Mouse (Mus musculus) gastrocnemius, adult 18-20 months (tissue): ENCODE data around the gene Plcxd1. TPM values are rescaled to one million over a fixed set of nuclear protein-coding genes. Genes with fewer than 3 reads are reported as not detected.
"Not testable (repeated sequence)": the region's sequence is repeated elsewhere in the genome, so short reads cannot be mapped to it uniquely, and the experiment has no call there.

ENCODE experiments used
- DNase-seq: peaks from one replicate; pipeline ENCODE4 v3.0.0; 2021; ENCODE audit warnings: low spot score
- long read RNA-seq, 2 experiments: library from polyadenylated mRNA; stranded (forward); transcript quantifications; one replicate each; pipeline ENCODE4 v2.0.0; 2021
- total RNA-seq, 2 experiments: library from RNA; stranded (reverse); gene quantifications; 2 replicates each; pipeline ENCODE4 v1.2.3; 2021

Plcxd1 gene
- not detected for total RNA-seq
- long read RNA-seq, experiment 1: 0 reads
- long read RNA-seq, experiment 2: 0 reads

- no peak for DNase-seq
Observed at GRCm38 (mm10) chr5:110099656-110100580, at the start of gene Plcxd1. TSS of gene Plcxd1 (plus strand) at chr5:110099969.

GRCm38 (mm10) chr5:110057637-110058408, 41.9 kb upstream of the Plcxd1 start:
- DNase-seq: peak; percentile 88

DNA sequence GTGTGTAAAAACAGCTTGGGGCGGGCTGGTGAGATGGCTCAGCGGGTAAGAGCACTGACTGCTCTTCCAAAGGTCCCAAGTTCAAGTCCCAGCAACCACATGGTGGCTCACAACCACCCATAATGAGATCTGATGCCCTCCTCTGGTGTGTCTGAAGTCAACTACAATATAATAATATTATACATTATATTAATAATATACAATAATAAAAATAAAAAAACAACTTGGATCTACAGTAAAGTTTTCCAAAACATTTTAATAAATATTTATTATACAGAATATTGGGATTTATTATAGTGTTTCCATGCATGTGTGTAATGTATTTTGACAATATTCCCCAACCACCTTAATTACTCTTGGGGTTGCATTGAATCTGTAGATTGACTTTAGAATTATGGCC, 27.4 kb upstream of the Plcxd1 start, which contains the start of gene Gm17655:
Gm17655 (minus strand) TSS at position 101 of the 400 bp plus-strand sequence.
- not testable (repeated sequence) for DNase-seq

- DNase-seq: no peak
Observed at GRCm38 (mm10) chr5:110082961-110083360, 16.8 kb upstream of the Plcxd1 start.

- DNase-seq: no peak
Observed at GRCm38 (mm10) chr5:110086161-110086866, 13.5 kb upstream of the Plcxd1 start.

DNA sequence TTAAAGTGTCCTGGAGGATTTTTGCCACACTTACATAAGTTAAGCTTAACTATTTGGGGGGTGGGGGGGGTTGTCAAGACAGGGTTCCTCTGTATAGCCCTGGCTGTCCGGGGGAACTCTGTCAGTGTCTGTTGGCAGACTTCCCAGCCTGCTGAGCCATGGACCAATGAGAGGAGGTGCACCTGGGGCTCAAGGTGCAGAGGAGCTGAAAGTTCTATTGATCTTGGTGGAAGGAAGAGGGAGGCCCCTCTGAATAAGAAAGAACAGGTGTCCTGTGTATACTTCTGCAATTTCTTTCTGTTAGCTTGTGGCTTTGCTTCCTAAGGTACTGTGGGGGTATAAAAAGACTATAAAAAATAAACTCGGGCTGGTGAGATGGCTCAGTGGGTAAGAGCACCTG, 8.2 kb upstream of the Plcxd1 start:
- no peak for DNase-seq

- DNase-seq: peak; percentile 90
Observed at GRCm38 (mm10) chr5:110094030-110094846, 5.5 kb upstream of the Plcxd1 start, which contains the start of gene Gm35315. TSS of gene Gm35315 (minus strand) at chr5:110094420.

DNA sequence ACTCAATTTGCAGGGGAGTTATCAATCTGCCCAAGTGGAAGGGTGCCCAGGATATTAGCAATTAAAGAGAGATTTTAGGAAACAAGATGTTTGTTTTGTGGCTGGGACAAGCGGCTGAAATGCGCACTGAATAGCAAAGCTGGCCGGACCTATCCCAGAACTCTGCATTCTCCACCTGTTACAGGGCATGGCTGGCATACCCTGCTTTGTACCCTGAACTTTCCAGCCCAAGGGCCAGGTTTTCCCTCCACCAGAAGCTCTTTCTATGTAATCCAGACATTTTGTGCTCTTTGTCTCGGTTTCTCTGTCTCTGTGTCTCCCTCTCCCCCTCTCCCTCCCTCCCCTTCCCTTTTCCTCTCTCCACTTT, 4.9 kb upstream of the Plcxd1 start:
- DNase-seq: no peak

GRCm38 (mm10) chr5:110098991-110099477, 735 bp upstream of the Plcxd1 start:
- DNase-seq: no peak

DNA sequence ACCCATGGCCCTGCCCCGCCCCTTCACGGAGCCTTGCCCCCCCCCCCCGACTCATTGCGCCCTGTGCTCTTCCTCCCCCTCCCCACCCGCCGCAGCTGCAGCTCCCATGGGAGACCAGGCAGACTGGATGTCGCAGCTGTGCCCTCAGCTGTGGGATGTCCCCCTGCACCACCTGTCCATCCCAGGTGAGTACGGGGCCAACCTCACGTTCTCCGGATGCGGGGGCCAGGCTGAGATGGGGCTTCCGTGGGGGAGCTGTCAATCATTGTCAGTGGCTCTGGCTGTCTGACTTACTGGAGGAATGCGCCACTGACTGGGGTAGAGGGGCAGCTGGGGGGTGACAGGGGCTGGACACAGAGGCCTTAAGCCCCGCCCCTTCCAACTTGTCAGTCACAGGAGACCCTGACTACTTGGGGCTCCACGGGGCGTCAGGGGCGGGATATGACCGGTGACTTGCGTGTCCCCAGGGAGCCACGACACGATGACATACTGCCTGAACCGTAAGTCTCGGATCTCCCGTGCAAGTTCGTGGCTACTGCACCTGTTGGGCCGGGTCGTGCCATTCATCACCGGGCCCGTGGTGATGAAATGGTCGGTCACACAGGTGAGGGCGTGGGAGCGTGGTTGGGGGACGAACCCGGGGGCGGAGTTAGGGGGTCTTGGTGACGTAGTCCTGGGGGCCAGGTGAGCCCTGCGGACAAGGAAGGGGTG, 1.3 kb downstream of the Plcxd1 start:
- no peak for DNase-seq

- no peak for DNase-seq
Observed at GRCm38 (mm10) chr5:110101716-110102347, 2.1 kb downstream of the Plcxd1 start.

DNA sequence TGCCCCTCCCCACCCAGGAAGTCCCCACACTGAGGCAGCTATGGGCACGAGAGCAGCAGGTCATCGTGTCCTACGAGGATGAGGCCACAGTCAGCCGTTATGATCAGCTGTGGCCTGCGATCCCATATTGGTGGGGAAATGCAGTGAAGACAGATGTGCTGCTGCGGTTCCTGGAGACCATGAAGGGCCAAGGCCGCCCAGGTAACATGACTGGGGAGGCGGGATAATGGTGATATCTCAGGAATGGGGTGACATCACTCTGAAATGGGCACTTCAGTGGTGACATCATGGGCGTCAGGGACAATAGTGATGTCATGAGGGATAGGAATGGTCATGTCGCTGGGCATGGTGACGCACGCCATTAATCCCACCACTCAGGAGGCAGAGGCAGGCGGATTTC, 2.7 kb downstream of the Plcxd1 start:
- no peak for DNase-seq

- no peak for DNase-seq
Observed at GRCm38 (mm10) chr5:110102853-110103625, 3.3 kb downstream of the Plcxd1 start.

- no peak for DNase-seq
Observed at GRCm38 (mm10) chr5:110103901-110104615, 4.3 kb downstream of the Plcxd1 start.

GRCm38 (mm10) chr5:110104616-110105380, 5.0 kb downstream of the Plcxd1 start:
- DNase-seq: no peak

- DNase-seq: no peak
Observed at GRCm38 (mm10) chr5:110106140-110106871, 6.5 kb downstream of the Plcxd1 start.
